Mouse (Mus musculus) myocyte (in vitro differentiated cells): ENCODE measurements around the gene Gimap5.

ENCODE experiments used
- MYOG ChIP-seq, 3 experiments: IDR thresholded peaks; one replicate each; pipeline ENCODE4 v1.6.1; 2011; ENCODE audit warnings: control low read depth in 2 of 3, low read depth in 2 of 3, mild to moderate bottlenecking in 2 of 3; ENCODE audit not compliant: insufficient read length in 2 of 3, control insufficient read depth in 1 of 3, insufficient read depth in 1 of 3
- POLR2A ChIP-seq: IDR thresholded peaks from one replicate; pipeline ENCODE4 v1.6.1; 2011; ENCODE audit warnings: low read depth, mild to moderate bottlenecking, control low read depth, moderate library complexity; ENCODE audit not compliant: insufficient read length
- TCF12 ChIP-seq: IDR thresholded peaks from one replicate; pipeline ENCODE4 v1.6.1; 2011; ENCODE audit warnings: mild to moderate bottlenecking, control low read depth; ENCODE audit not compliant: poor library complexity, insufficient read depth, severe bottlenecking

DNA sequence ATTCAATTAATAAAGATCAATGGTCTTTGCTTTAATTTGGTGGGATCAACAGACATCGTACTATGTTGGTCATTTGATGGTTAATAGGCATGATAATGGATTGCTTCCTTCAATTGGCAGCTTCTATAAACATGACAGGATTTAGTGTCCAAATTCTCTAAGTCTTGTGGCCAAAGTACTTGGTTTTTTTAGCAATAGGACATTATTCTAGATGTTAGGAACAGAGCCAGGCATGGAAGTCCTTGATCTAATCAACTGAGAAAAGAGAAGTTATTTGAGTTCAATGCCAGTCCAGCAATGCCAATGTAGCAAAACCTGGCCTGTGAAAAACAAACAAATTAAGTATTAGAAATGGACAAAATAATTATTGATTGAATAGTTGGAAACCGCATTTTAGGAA is 39.6 kb downstream of the Gimap5 start:
- no peak for TF ChIP-seq MYOG (IDR thresholded peaks at IDR 0.05; ENCODE audit: control insufficient read depth in 1 of 3, insufficient read depth in 1 of 3, insufficient read length in 2 of 3, low read depth in 2 of 3)
- TF ChIP-seq POLR2A: no peak
- TF ChIP-seq TCF12: no peak
